ENCODE assay signal across 1 mouse cellular context in the genomic region with DNA sequence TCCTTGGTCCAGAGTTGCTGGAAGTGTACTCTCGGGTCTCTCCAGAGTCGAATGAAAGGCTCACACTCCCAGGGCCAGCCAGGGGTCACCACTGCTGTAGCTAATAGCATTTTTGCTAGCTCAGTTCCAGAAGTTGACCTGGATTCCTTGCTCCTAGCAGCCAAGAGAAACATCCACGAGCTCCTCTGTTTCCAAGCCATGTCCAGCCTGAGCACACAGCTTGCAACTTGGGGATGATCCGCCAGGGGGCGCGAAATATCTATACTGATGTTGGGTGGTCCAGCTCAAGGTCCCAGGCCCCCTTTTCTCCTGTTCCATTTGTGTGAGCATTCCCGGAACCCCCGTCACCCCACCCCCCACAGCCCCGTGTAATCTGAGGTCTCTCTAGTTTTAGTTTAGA.
TF ChIP-seq lines count a peak whose summit lies in the region.

No protein-coding gene starts in this region.

TF ChIP-seq in C2C12, 6 proteins besides CTCF, POLR2A, EP300 and RAD21 (continued from another document):
- TF ChIP-seq MYOG (IDR thresholded peaks at IDR 0.05; ENCODE audit: control insufficient read depth, extremely low read depth, insufficient read length), result no peak
TF ChIP-seq in C2C12: peak in this region for 0.
